In the genomic region with DNA sequence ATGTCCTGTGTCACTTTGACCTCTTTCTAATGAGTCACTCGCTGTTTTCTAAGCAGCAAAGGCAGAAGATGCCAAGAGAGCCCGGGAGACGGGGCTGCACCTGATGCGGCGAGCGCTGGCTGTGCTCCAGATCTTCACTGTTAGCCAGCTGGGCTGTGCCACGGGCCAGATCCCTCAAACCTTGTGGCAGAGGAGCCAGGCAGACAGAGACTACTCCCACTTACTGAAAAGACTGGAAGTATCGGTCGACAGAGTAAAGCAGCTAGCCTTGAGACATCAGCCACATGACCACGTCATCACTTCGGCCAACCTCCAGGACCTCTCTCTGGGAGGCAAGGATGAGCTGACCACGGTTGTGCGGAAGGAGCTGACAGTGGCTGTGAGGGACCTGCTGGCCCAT, we compare ENCODE assay signal across 17 mouse cellular contexts. TPM values are rescaled to one million over a fixed set of nuclear protein-coding genes. Genes with fewer than 3 reads are reported as not detected.
A peak's percentile ranks its signal among the peaks of the same experiment; 100 is the strongest.
DNase-seq lines count a peak whose midpoint lies in the region; ATAC-seq lines count a peak whose summit lies in the region.
"Had no signal": no experiment of that assay in that cellular context is flagged by ENCODE, and none has a peak within 500 bp of the region (broad histone marks: within the 10 kb centered on the region; RNA-seq: fewer than 3 reads in every experiment).

No protein-coding gene starts in this region.

- ATAC-seq in embryonic facial prominence, embryonic 12.5 days (ENCODE audit: insufficient number of reproducible peaks, insufficient read depth, low FRiP score, low TSS enrichment): no peak
- ATAC-seq in forebrain, embryonic 11.5 days (replicated peaks; ENCODE audit: low FRiP score): no peak
- ATAC-seq: forebrain, postnatal 0 days; inflammation-experienced regulatory T-cells, adult 6 months had no signal

- H3K9me3 ChIP-seq in embryonic facial prominence, embryonic 12.5 days: no peaks in the 10 kb centered on the region
- no peaks in the 10 kb centered on the region for H3K9me3 ChIP-seq in embryonic facial prominence, embryonic 10.5 days
- H3K9me3 ChIP-seq in forebrain, embryonic 11.5 days (ENCODE audit: control insufficient read depth, low read length): no peaks in the 10 kb centered on the region
- H3K9me3 ChIP-seq: limb, embryonic 15.5 days had no signal

- H3K4me3 ChIP-seq in embryonic facial prominence, embryonic 12.5 days: no peak overlapping the region
- H3K4me3 ChIP-seq in embryonic facial prominence, embryonic 10.5 days: no peak overlapping the region
- no peak overlapping the region for H3K4me3 ChIP-seq in forebrain, embryonic 11.5 days (ENCODE audit: low read depth, low read length)
- H3K4me3 ChIP-seq: erythroblast, embryonic 14.5 days; limb, embryonic 15.5 days had no signal

- H3K4me1 ChIP-seq in embryonic facial prominence, embryonic 12.5 days: no peaks in the 10 kb centered on the region
- no peaks in the 10 kb centered on the region for H3K4me1 ChIP-seq in embryonic facial prominence, embryonic 10.5 days
- H3K4me1 ChIP-seq in forebrain, embryonic 11.5 days (replicated peaks; ENCODE audit: control insufficient read depth, insufficient read depth, low read length): no peaks in the 10 kb centered on the region
- H3K4me1 ChIP-seq: limb, embryonic 15.5 days had no signal

- H3K4me2 ChIP-seq in embryonic facial prominence, embryonic 12.5 days (replicated peaks): no peak overlapping the region
- H3K4me2 ChIP-seq in forebrain, embryonic 11.5 days (ENCODE audit: low read depth, low read length, severe bottlenecking): no peak overlapping the region
- H3K4me2 ChIP-seq: limb, embryonic 15.5 days had no signal

- peaks cover 63% of the 10 kb centered on the region for H3K36me3 ChIP-seq in embryonic facial prominence, embryonic 12.5 days
- peaks cover 69% of the 10 kb centered on the region for H3K36me3 ChIP-seq in embryonic facial prominence, embryonic 10.5 days (replicated peaks)
- peaks cover 9% of the 10 kb centered on the region; the same call in 1 of the 2 replicates for H3K36me3 ChIP-seq in forebrain, embryonic 11.5 days (ENCODE audit: control insufficient read depth, insufficient read depth, low read length)

- H3K27me3 ChIP-seq in embryonic facial prominence, embryonic 12.5 days: no peaks in the 10 kb centered on the region
- no peaks in the 10 kb centered on the region for H3K27me3 ChIP-seq in embryonic facial prominence, embryonic 10.5 days (replicated peaks; ENCODE audit: low read depth, poor library complexity, severe bottlenecking)
- no peaks in the 10 kb centered on the region for H3K27me3 ChIP-seq in forebrain, embryonic 11.5 days (ENCODE audit: control insufficient read depth, insufficient read depth, low read length)
- H3K27me3 ChIP-seq: limb, embryonic 15.5 days had no signal

- no peak for DNase-seq in embryonic facial prominence, embryonic 10.5 days (ENCODE audit: low spot score)
- DNase-seq in MN1 (ENCODE audit: low spot score): peak; percentile 77
- DNase-seq in brain, adult 2 months (ENCODE audit: low read depth, low spot score): peak; percentile 70
- peak; percentile 81 to 84 for DNase-seq in cerebellum, postnatal 10 days
- DNase-seq in forebrain, embryonic 11.5 days (ENCODE audit: low spot score): no peak
- DNase-seq in B cell, adult 2 months: no peak
- DNase-seq: forebrain, postnatal 0 days; heart, adult 11 months; heart, postnatal 4 days; kidney, adult 9 months; kidney, postnatal 4 days; lung, postnatal 10 days; thymus, adult 18-20 months had no signal

- H3K27ac ChIP-seq in embryonic facial prominence, embryonic 12.5 days: no peak overlapping the region
- no peak overlapping the region for H3K27ac ChIP-seq in embryonic facial prominence, embryonic 10.5 days (replicated peaks)
- H3K27ac ChIP-seq in forebrain, embryonic 11.5 days (ENCODE audit: low read depth, low read length): no peak overlapping the region
- H3K27ac ChIP-seq: limb, embryonic 15.5 days had no signal

- H3K9ac ChIP-seq in embryonic facial prominence, embryonic 12.5 days: 0 out of 2 replicates have a peak overlapping the region, but pooled peaks have one; percentile 8
- H3K9ac ChIP-seq in forebrain, embryonic 11.5 days (ENCODE audit: low read length): no peak overlapping the region
- H3K9ac ChIP-seq: forebrain, postnatal 0 days; limb, embryonic 15.5 days had no signal

- WGBS in embryonic facial prominence, embryonic 12.5 days: 91% methylated on average over 13 of the region's 13 CpGs
- 92% methylated on average over 13 of the region's 13 CpGs for WGBS in embryonic facial prominence, embryonic 10.5 days
- 93% methylated on average over 13 of the region's 13 CpGs for WGBS in forebrain, embryonic 11.5 days

RNA-seq across cellular contexts. Expression of gene Ptges3l, which starts 8.3 kb away (rescaled TPM):
- 7.4 and 9.1 TPM in 2 replicates for polyA plus RNA-seq in embryonic facial prominence, embryonic 12.5 days (2016; fragmentation: Nextera tagmentation; extraction: Ambion mirVana)
- 3.9 and 4.7 TPM in 2 replicates for polyA plus RNA-seq in embryonic facial prominence, embryonic 10.5 days (2016; fragmentation: Nextera tagmentation; extraction: Ambion mirVana)
- polyA plus RNA-seq in forebrain, embryonic 11.5 days (2014; fragmentation: Nextera tagmentation; extraction: Ambion mirVana): 1.6 and 2.7 TPM in 2 replicates
- polyA plus RNA-seq: erythroblast, embryonic 14.5 days had no signal

RNA-seq across cellular contexts. Expression of gene Rundc1, which starts 8.5 kb away (rescaled TPM):
- polyA plus RNA-seq in embryonic facial prominence, embryonic 12.5 days (2016; fragmentation: Nextera tagmentation; extraction: Ambion mirVana): 22.5 and 23.0 TPM in 2 replicates
- polyA plus RNA-seq in embryonic facial prominence, embryonic 10.5 days (2016; fragmentation: Nextera tagmentation; extraction: Ambion mirVana): 17.5 and 21.4 TPM in 2 replicates
- polyA plus RNA-seq in forebrain, embryonic 11.5 days (2014; fragmentation: Nextera tagmentation; extraction: Ambion mirVana): 22.5 and 24.5 TPM in 2 replicates

RNA-seq across cellular contexts. Expression of gene Rpl27, which starts 8.7 kb away (rescaled TPM):
- polyA plus RNA-seq in embryonic facial prominence, embryonic 12.5 days (2016; fragmentation: Nextera tagmentation; extraction: Ambion mirVana): 361 and 382 TPM in 2 replicates
- 469 and 481 TPM in 2 replicates for polyA plus RNA-seq in embryonic facial prominence, embryonic 10.5 days (2016; fragmentation: Nextera tagmentation; extraction: Ambion mirVana)
- polyA plus RNA-seq in forebrain, embryonic 11.5 days (2014; fragmentation: Nextera tagmentation; extraction: Ambion mirVana): 370 and 424 TPM in 2 replicates

RNA-seq across cellular contexts. Expression of gene Gm27029, which starts 8.8 kb away (rescaled TPM):
- 9.6 and 9.9 TPM in 2 replicates for polyA plus RNA-seq in embryonic facial prominence, embryonic 12.5 days (2016; fragmentation: Nextera tagmentation; extraction: Ambion mirVana)
- 12.6 and 13.1 TPM in 2 replicates for polyA plus RNA-seq in embryonic facial prominence, embryonic 10.5 days (2016; fragmentation: Nextera tagmentation; extraction: Ambion mirVana)
- polyA plus RNA-seq in forebrain, embryonic 11.5 days (2014; fragmentation: Nextera tagmentation; extraction: Ambion mirVana): 8.2 and 9.5 TPM in 2 replicates

RNA-seq across cellular contexts. Expression of gene Ifi35, which starts 14.8 kb away (rescaled TPM):
- 5.9 and 6.1 TPM in 2 replicates for polyA plus RNA-seq in embryonic facial prominence, embryonic 12.5 days (2016; fragmentation: Nextera tagmentation; extraction: Ambion mirVana)
- 2.1 and 3.1 TPM in 2 replicates for polyA plus RNA-seq in embryonic facial prominence, embryonic 10.5 days (2016; fragmentation: Nextera tagmentation; extraction: Ambion mirVana)
- polyA plus RNA-seq in forebrain, embryonic 11.5 days (2014; fragmentation: Nextera tagmentation; extraction: Ambion mirVana): 3.8 and 3.9 TPM in 2 replicates

Comparison
In these comparisons a context has a peak if more than half of its experiments do, and no peak if none do; other contexts are left out.
1. DNase-seq: peak in MN1 (single experiment), brain, adult 2 months (single experiment) and cerebellum, postnatal 10 days (2 of 2); none in embryonic facial prominence, embryonic 10.5 days (single experiment), forebrain, embryonic 11.5 days (single experiment) and B cell, adult 2 months (0 of 2).